ENCODE assay signal across 15 mouse cellular contexts in genomic region chr5:21267090-21267489, GRCm38 (mm10).
DNase-seq lines count a peak whose midpoint lies in the region; ATAC-seq and TF ChIP-seq lines count a peak whose summit lies in the region.
"Had no signal": no experiment of that assay in that cellular context is flagged by ENCODE, and none has a peak within 500 bp of the region (broad histone marks: within the 10 kb centered on the region; RNA-seq: fewer than 3 reads in every experiment).

No protein-coding gene starts in this region.

- CTCF ChIA-PET in Patski (lab: Charles Lee), result interaction anchor here (0.9 kb wide), 1 partner anchor 153 kb away, joined by 3 read pairs; no protein-coding TSS in a partner anchor

- in situ Hi-C loops in Patski (cut with MboI; ENCODE audit: low pct_unique_long_range_greater_than_20kb), result no loop called here

- POLR2A ChIA-PET in Patski (lab: Charles Lee), result no interaction called here

- no peaks in the 10 kb centered on the region for H3K4me1 ChIP-seq in heart, embryonic 11.5 days (ENCODE audit: control insufficient read depth, insufficient read depth, low read length)
- no peaks in the 10 kb centered on the region for H3K4me1 ChIP-seq in intestine, postnatal 0 days (replicated peaks; ENCODE audit: control insufficient read depth, insufficient read depth, low read length)

- no peak overlapping the region for H3K4me3 ChIP-seq in heart, embryonic 11.5 days (ENCODE audit: low read depth, low read length)
- no peak overlapping the region for H3K4me3 ChIP-seq in intestine, postnatal 0 days (ENCODE audit: low read depth, low read length)
- H3K4me3 ChIP-seq: embryonic facial prominence, embryonic 10.5 days; forebrain, embryonic 12.5 days; midbrain, embryonic 13.5 days; neural tube, embryonic 13.5 days had no signal

- no peak for ATAC-seq in heart, embryonic 11.5 days (replicated peaks; ENCODE audit: insufficient number of reproducible peaks, low FRiP score, low TSS enrichment)
- ATAC-seq in Patski, result peak; percentile 70
- ATAC-seq in intestine, postnatal 0 days, result no peak
- ATAC-seq in megakaryocyte-erythroid progenitor cell, adult 5-6 weeks (replicated peaks; ENCODE audit: low FRiP score, low TSS enrichment, poor library complexity, severe bottlenecking), result peak; percentile 43
- ATAC-seq: midbrain, embryonic 13.5 days had no signal

- no peaks in the 10 kb centered on the region for H3K36me3 ChIP-seq in heart, embryonic 11.5 days (ENCODE audit: control insufficient read depth, insufficient read depth, low read length)
- no peaks in the 10 kb centered on the region for H3K36me3 ChIP-seq in intestine, postnatal 0 days (ENCODE audit: control insufficient read depth, insufficient read depth)
- H3K36me3 ChIP-seq: embryonic facial prominence, embryonic 10.5 days; forebrain, embryonic 12.5 days; midbrain, embryonic 13.5 days; neural tube, embryonic 13.5 days had no signal

- no peak overlapping the region for H3K9ac ChIP-seq in heart, embryonic 11.5 days (ENCODE audit: low read depth, low read length)
- no peak overlapping the region for H3K9ac ChIP-seq in intestine, postnatal 0 days (ENCODE audit: low read depth, low read length)
- H3K9ac ChIP-seq: forebrain, embryonic 12.5 days; midbrain, embryonic 13.5 days; neural tube, embryonic 13.5 days had no signal

- DNase-seq in heart, adult 8-10 months (ENCODE audit: low spot score), result peak; percentile 48
- no peak for DNase-seq in Patski (ENCODE audit: low read depth, low spot score)
- DNase-seq in thymus, postnatal 25 days, result no peak
- DNase-seq in right cerebral cortex, postnatal 36 days (ENCODE audit: low spot score in 2 of 2), result no peak
- DNase-seq in urinary bladder, postnatal 14 days (ENCODE audit: low spot score), result no peak
- DNase-seq: left cerebral cortex, postnatal 4 days; thymus, postnatal 36 days had no signal

- no peaks in the 10 kb centered on the region for H3K9me3 ChIP-seq in heart, embryonic 11.5 days (replicated peaks; ENCODE audit: control insufficient read depth, low read length)
- no peaks in the 10 kb centered on the region for H3K9me3 ChIP-seq in intestine, postnatal 0 days (ENCODE audit: control insufficient read depth)
- H3K9me3 ChIP-seq: embryonic facial prominence, embryonic 10.5 days; forebrain, embryonic 12.5 days; midbrain, embryonic 13.5 days; neural tube, embryonic 13.5 days had no signal

- 82% methylated on average over 2 of the region's 2 CpGs for WGBS in heart, embryonic 11.5 days (ENCODE audit: insufficient replicate concordance)
- WGBS in intestine, postnatal 0 days, result 57% methylated on average over 2 of the region's 2 CpGs

- no peak overlapping the region for H3K4me2 ChIP-seq in heart, embryonic 11.5 days
- H3K4me2 ChIP-seq in intestine, postnatal 0 days (replicated peaks; ENCODE audit: low read depth), result no peak overlapping the region
- H3K4me2 ChIP-seq: forebrain, embryonic 12.5 days; midbrain, embryonic 13.5 days; neural tube, embryonic 13.5 days had no signal

- no peak for TF ChIP-seq CTCF in Patski (IDR thresholded peaks at IDR 0.05)
- 0 out of 2 replicates have a peak, but pooled peaks have one; percentile 4 for TF ChIP-seq CTCF in intestine, postnatal 0 days (IDR thresholded peaks at IDR 0.05; ENCODE audit: low read depth)

- H3K27ac ChIP-seq in heart, embryonic 11.5 days (ENCODE audit: low read depth, low read length), result no peak overlapping the region
- no peak overlapping the region for H3K27ac ChIP-seq in intestine, postnatal 0 days (ENCODE audit: low read depth, low read length)
- H3K27ac ChIP-seq: embryonic facial prominence, embryonic 10.5 days; forebrain, embryonic 12.5 days; midbrain, embryonic 13.5 days; neural tube, embryonic 13.5 days had no signal

- H3K27me3 ChIP-seq in heart, embryonic 11.5 days (ENCODE audit: control insufficient read depth, insufficient read depth, low read length), result no peaks in the 10 kb centered on the region
- H3K27me3 ChIP-seq in Patski, result no peaks in the 10 kb centered on the region
- H3K27me3 ChIP-seq in intestine, postnatal 0 days (replicated peaks; ENCODE audit: control insufficient read depth, insufficient read depth, low read length), result no peaks in the 10 kb centered on the region
- H3K27me3 ChIP-seq: CH12.LX; forebrain, embryonic 12.5 days; midbrain, embryonic 13.5 days; neural tube, embryonic 13.5 days had no signal

Comparison
In these comparisons a context has a peak if more than half of its experiments do, and no peak if none do; other contexts are left out.
1. ATAC-seq: peak in Patski (single experiment) and megakaryocyte-erythroid progenitor cell, adult 5-6 weeks (single experiment); none in heart, embryonic 11.5 days (single experiment) and intestine, postnatal 0 days (single experiment).